Mouse (Mus musculus) thymus, postnatal 0 days (tissue): Measurements from ENCODE around the gene Cgnl1. TPM values are rescaled to one million over a fixed set of nuclear protein-coding genes. Genes with fewer than 3 reads are reported as not detected.
"Not testable (repeated sequence)": the region's sequence is repeated elsewhere in the genome, so short reads cannot be mapped to it uniquely, and the experiment has no call there.

Source experiments
- DNase-seq: peaks from one replicate; pipeline ENCODE4 v3.0.0-alpha.2; 2015; ENCODE audit warnings: low spot score
- polyA plus RNA-seq: library from polyadenylated mRNA; unstranded; fragments of >200 nt; fragmentation: Nextera tagmentation; extraction: Ambion mirVana; gene quantifications from 2 replicates; pipeline ENCODE4 v1.2.1, GENCODE M21; 2015

Gene Cgnl1
- polyA plus RNA-seq, 1 experiment from 2014 or later: 1.1 TPM

- DNase-seq: peak; percentile 73
Observed at GRCm38 (mm10) chr9:71624793-71625495, 146.5 kb downstream of the Cgnl1 start.

- DNase-seq: peak; percentile 69
Observed at GRCm38 (mm10) chr9:71623871-71624569, 147.4 kb downstream of the Cgnl1 start.

GRCm38 (mm10) chr9:71622593-71622992, 148.8 kb downstream of the Cgnl1 start:
- DNase-seq: no peak

GRCm38 (mm10) chr9:71621968-71622367, 149.4 kb downstream of the Cgnl1 start:
- DNase-seq: no peak

DNA sequence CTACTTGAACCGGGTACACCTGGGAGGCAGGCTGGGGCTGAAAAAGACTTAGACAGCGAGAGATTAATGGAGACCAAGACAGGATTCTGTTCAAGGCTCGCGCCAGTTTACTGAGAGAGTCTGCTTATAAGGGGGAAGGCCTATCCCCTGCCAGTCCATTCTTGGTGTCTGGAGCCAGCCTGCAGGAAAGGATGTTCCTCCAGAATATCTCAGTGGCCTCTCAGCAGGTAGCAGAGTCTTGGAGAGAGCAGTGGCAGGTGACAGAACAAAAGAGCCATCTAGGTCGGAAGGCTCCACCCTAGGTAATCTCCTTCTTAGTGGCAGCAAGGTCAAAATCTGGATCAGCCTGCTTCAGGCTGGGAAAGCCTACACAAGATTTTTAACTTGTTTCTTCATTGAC, 151.3 kb downstream of the Cgnl1 start:
- not testable (repeated sequence) for DNase-seq

- peak; percentile 65 for DNase-seq
Observed at GRCm38 (mm10) chr9:71617363-71617762, 154.0 kb downstream of the Cgnl1 start.

GRCm38 (mm10) chr9:71616185-71616584, 155.2 kb downstream of the Cgnl1 start:
- DNase-seq: peak; percentile 86

- DNase-seq: peak; percentile 67
Observed at GRCm38 (mm10) chr9:71614643-71615042, 156.8 kb downstream of the Cgnl1 start.

DNA sequence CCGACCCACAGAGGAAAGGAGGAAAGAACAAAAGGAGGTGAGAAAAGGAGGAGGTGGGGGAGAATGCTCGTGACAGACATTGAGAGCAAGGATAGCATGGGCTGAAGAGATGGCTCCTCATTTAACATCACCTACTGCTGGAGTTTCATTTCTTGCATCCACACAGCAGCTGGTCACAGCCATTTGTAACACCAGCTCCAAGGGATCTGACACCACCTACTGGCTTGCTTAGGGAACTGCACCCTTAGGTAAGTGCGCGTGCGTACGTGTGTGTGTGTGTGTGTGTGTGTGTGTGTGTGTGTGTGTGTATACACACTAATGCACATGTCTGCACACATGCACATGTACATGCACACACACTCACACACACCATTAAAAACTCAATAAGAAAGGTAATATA, 158.4 kb downstream of the Cgnl1 start:
- peak; percentile 66 for DNase-seq

GRCm38 (mm10) chr9:71611876-71612275, 159.5 kb downstream of the Cgnl1 start:
- no peak for DNase-seq

- no peak for DNase-seq
Observed at GRCm38 (mm10) chr9:71609010-71609409, 162.4 kb downstream of the Cgnl1 start.

GRCm38 (mm10) chr9:71606296-71607057, 164.9 kb downstream of the Cgnl1 start:
- peak; percentile 44 for DNase-seq

DNA sequence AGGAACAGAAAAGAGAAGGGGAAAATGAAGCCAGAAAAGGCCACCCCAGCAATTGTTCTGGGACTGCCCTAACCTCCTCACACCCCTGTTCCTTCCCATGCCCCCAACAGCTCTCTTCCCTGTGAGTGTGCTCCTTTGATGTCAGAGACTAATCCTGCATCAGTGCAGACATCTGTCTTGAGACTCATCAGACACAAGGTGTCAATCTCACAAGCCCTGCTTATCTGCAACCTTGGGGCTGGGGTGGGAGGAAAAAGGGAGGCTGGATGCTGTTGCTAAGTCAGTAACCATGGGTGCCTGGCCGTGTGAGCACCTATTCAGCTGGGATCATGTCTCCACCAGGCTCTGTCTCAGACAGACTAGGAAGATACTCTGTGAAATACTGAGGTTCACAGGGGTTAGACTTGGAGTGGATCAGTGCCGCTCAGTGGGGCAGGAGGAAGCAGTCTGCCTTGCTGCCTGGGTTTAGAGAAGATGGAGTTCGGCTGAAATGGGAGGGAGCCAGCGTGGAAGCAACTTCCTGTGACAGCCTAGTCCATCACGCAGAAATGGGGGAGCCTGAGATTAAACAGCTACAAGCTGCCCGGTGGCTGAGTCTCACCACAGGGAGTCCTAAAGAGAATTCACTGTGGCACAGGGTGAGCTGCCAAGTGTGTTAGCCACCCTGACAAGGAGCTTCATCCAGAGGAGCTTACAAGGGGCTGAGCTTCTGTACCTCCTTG, 166.3 kb downstream of the Cgnl1 start:
- DNase-seq: no peak

DNA sequence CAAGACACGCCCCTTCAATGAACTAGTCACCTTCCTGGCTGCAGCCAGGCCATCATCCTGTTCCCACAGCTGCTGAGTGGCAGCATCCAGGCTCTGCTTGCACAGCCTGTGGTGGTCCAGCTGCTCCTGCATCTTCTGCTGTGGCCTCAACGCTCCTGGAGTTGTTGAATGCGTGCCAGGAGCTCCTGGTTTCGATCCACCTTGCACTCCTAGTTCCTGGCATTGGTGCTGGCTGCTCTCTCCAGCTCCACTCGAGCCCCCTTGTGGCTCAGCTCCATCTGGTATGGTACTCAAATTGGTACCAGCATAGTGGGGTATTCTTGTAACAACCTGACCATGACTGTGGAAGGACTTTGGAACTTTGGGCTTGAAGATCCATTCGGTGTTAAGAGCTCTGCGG, 171.5 kb downstream of the Cgnl1 start:
- DNase-seq: no peak

- no peak for DNase-seq
Observed at GRCm38 (mm10) chr9:71596888-71597287, 174.5 kb downstream of the Cgnl1 start.

- DNase-seq: no peak
Observed at GRCm38 (mm10) chr9:71592577-71593285, 178.7 kb downstream of the Cgnl1 start.

- peak; percentile 93 for DNase-seq
Observed at GRCm38 (mm10) chr9:71591938-71592548, 179.4 kb downstream of the Cgnl1 start, which contains the start of gene Myzap. Myzap (minus strand) TSS chr9:71592360.

DNA sequence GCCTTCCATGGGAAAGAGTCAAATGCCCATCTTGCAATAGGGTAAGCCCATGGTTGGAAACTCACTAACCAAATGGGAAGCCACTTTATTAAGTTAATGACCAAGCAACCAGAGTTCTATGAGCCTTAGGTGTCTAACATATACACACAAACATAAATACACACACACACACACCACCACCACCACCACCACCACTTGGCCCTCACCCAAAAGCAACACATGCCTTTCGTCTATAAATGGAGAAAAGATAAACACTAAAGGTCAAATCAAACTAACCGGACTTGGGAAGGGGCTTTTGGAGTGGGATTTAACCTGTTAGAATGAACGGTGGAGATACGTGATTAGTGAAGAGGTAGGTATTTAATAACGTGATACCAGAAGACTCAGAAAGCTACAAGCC, 180.3 kb downstream of the Cgnl1 start:
- DNase-seq: no peak

GRCm38 (mm10) chr9:71589771-71590170, 181.6 kb downstream of the Cgnl1 start:
- no peak for DNase-seq

GRCm38 (mm10) chr9:71588930-71589592, 182.3 kb downstream of the Cgnl1 start:
- no peak for DNase-seq
